Mouse (Mus musculus): Measurements from ENCODE around the gene B3galt4.

- no peak for TF ChIP-seq CTCF (IDR thresholded peaks at IDR 0.05)
- TF ChIP-seq POLR2A (IDR thresholded peaks at IDR 0.05; ENCODE audit: insufficient read depth, low read depth, low read length), result no peak
- TF ChIP-seq EP300 (IDR thresholded peaks at IDR 0.05; ENCODE audit: insufficient read depth, low read depth, low read length), result no peak
Observed at GRCm38 (mm10) chr17:33908331-33909076, 42.8 kb downstream of the B3galt4 start.

All from heart, adult 2 months (tissue).